Mouse (Mus musculus) liver, embryonic 12.5 days (tissue): ENCODE data around the gene Myocos. TPM values are rescaled to one million over a fixed set of nuclear protein-coding genes. Genes with fewer than 3 reads are reported as not detected.
A peak's percentile ranks its signal among the peaks of the same experiment; 100 is the strongest.

Experiments
- ATAC-seq: fragments of 200-750 bp; cut with Nextera tagmentation; 2 replicates; pipeline ENCODE4 v1.8.0; 2017; ENCODE audit warnings: moderate number of reproducible peaks, mild to moderate bottlenecking, moderate library complexity
- H3K27ac ChIP-seq: fragments of 300-500 bp; sonication (generic); 2 replicates; pipeline ENCODE4 v1.5.1; 2016; ENCODE audit warnings: mild to moderate bottlenecking
- H3K27me3 ChIP-seq: fragments of 300-500 bp; sonication (generic); replicated peaks from 2 replicates; pipeline ENCODE4 v1.6.1; 2016; ENCODE audit warnings: mild to moderate bottlenecking, moderate library complexity
- H3K36me3 ChIP-seq: fragments of 300-500 bp; sonication (generic); 2 replicates; pipeline ENCODE4 v1.6.1; 2016; ENCODE audit warnings: mild to moderate bottlenecking, moderate library complexity
- H3K4me1 ChIP-seq: fragments of 300-500 bp; sonication (generic); 2 replicates; pipeline ENCODE4 v1.6.1; 2016
- H3K4me2 ChIP-seq: fragments of 300-500 bp; sonication (generic); 2 replicates; pipeline ENCODE4 v1.6.1; 2016; ENCODE audit warnings: mild to moderate bottlenecking, moderate library complexity
- H3K4me3 ChIP-seq: fragments of 300-500 bp; sonication (generic); 2 replicates; pipeline ENCODE4 v1.5.1; 2016; ENCODE audit warnings: mild to moderate bottlenecking, moderate library complexity
- H3K9ac ChIP-seq: fragments of 300-500 bp; sonication (generic); 2 replicates; pipeline ENCODE4 v1.6.1; 2016; ENCODE audit warnings: mild to moderate bottlenecking, moderate library complexity
- H3K9me3 ChIP-seq: fragments of 300-500 bp; sonication (generic); replicated peaks from 2 replicates; pipeline ENCODE4 v1.6.1; 2016; ENCODE audit warnings: mild to moderate bottlenecking, moderate library complexity
- WGBS: fragments of 180-500 bp; shearing (Covaris S2); methylation state at CpG from one replicate; pipeline ENCODE4 v1.1.7; 2016; ENCODE audit not compliant: insufficient replicate concordance; 5-methylcytosine and 5-hydroxymethylcytosine counted together
- microRNA-seq: library from miRNA; unstranded; fragments of <30 nt; microRNA quantifications from one replicate; pipeline ENCODE4, GENCODE M21; 2017
- polyA plus RNA-seq: library from polyadenylated mRNA; unstranded; fragments of >200 nt; fragmentation: Nextera tagmentation; extraction: Ambion mirVana; gene quantifications from 2 replicates; pipeline ENCODE4 v1.2.1, GENCODE M21; 2016

Gene Myocos
- polyA plus RNA-seq, 1 experiment from 2014 or later, result not detected

- no peak overlapping the region for H3K4me3 ChIP-seq
- no peaks in the 10 kb centered on the region for H3K9me3 ChIP-seq
- H3K27ac ChIP-seq, result no peak overlapping the region
- WGBS, result 55% methylated on average over 9 of the region's 9 CpGs
- no peaks in the 10 kb centered on the region for H3K4me1 ChIP-seq
- no peak overlapping the region for H3K9ac ChIP-seq
- no peaks in the 10 kb centered on the region for H3K27me3 ChIP-seq
- no peaks in the 10 kb centered on the region for H3K36me3 ChIP-seq
- H3K4me2 ChIP-seq, result no peak overlapping the region
- ATAC-seq, result no peak
Measured at GRCm38 (mm10) chr1:162609633-162610250, 48.3 kb downstream of the Myocos start.

DNA sequence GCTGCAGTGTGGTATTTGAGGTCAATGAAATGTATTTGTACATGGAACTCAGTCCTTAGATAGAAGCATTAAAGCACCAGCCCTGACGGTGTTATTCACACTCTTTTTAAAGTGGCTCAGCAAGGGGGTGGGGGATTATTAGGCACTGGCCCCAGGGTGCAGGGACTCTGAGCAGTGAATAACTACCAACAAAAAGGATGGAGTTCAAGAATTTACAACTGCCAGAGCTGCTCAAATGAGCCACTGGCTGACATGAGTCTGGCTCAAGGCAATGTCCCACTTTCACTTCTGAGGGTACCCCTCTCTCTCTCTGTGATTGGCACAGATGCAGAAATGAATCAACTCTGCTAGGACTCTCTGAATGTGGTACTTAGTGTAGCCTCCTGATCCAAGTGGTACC, 49.9 kb downstream of the Myocos start:
- H3K36me3 ChIP-seq, result no peaks in the 10 kb centered on the region
- ATAC-seq, result no peak
- WGBS, result 31% methylated on average over 1 of the region's 1 CpGs
- H3K9ac ChIP-seq, result no peak overlapping the region
- no peaks in the 10 kb centered on the region for H3K27me3 ChIP-seq
- no peak overlapping the region for H3K4me2 ChIP-seq
- H3K27ac ChIP-seq, result no peak overlapping the region
- no peaks in the 10 kb centered on the region for H3K4me1 ChIP-seq
- H3K4me3 ChIP-seq, result no peak overlapping the region
- H3K9me3 ChIP-seq, result no peaks in the 10 kb centered on the region

GRCm38 (mm10) chr1:162601288-162601687, 56.7 kb downstream of the Myocos start:
- no peak overlapping the region for H3K9ac ChIP-seq
- no peak for ATAC-seq
- no peaks in the 10 kb centered on the region for H3K9me3 ChIP-seq
- H3K4me1 ChIP-seq, result peaks cover 14% of the 10 kb centered on the region
- WGBS, result 72% methylated on average over 4 of the region's 4 CpGs
- H3K4me3 ChIP-seq, result no peak overlapping the region
- H3K27me3 ChIP-seq, result no peaks in the 10 kb centered on the region
- no peak overlapping the region for H3K27ac ChIP-seq
- no peak overlapping the region for H3K4me2 ChIP-seq
- peaks cover 18% of the 10 kb centered on the region for H3K36me3 ChIP-seq

GRCm38 (mm10) chr1:162599617-162600016, 58.4 kb downstream of the Myocos start:
- Histone ChIP-seq H3K4me1 (peaks cover 14% of the 10 kb centered on the region), H3K9me3 (no peaks in the 10 kb centered on the region), H3K4me2 (no peak overlapping the region), H3K9ac (no peak overlapping the region), H3K27me3 (no peaks in the 10 kb centered on the region), H3K27ac (no peak overlapping the region), H3K36me3 (peaks cover 24% of the 10 kb centered on the region), H3K4me3 (no peak overlapping the region)
- WGBS, result 83% methylated on average over 5 of the region's 5 CpGs
- no peak for ATAC-seq

GRCm38 (mm10) chr1:162597379-162598102, 60.5 kb downstream of the Myocos start:
- Histone ChIP-seq H3K4me3 (no peak overlapping the region), H3K27ac (no peak overlapping the region), H3K36me3 (peaks cover 24% of the 10 kb centered on the region), H3K4me1 (peaks cover 14% of the 10 kb centered on the region), H3K9ac (no peak overlapping the region), H3K4me2 (no peak overlapping the region), H3K27me3 (no peaks in the 10 kb centered on the region), H3K9me3 (no peaks in the 10 kb centered on the region)
- WGBS, result 44% methylated on average over 3 of the region's 3 CpGs
- ATAC-seq, result peak; percentile 70

Small RNAs within 50 kb of the gene (microRNA-seq; reads per million reads assigned to microRNA genes)
- not detected for gene Gm27616

Other genes starting within 250 kb of the Myocos start
- gene Dnm3, start 180.2 kb downstream of the Myocos start, polyA plus RNA-seq, result 1.1 and 1.6 TPM in 2 replicates
- gene Mettl13, start 109.7 kb downstream of the Myocos start, polyA plus RNA-seq, result 20.9 and 22.7 TPM in 2 replicates
- 19.6 and 19.7 TPM in 2 replicates for gene Vamp4, start 87.7 kb downstream of the Myocos start, polyA plus RNA-seq
- gene Myoc, start 19.1 kb downstream of the Myocos start, polyA plus RNA-seq, result not detected in 2 replicates
- gene Prrc2c, start 82.3 kb upstream of the Myocos start, polyA plus RNA-seq, result 63.0 and 68.1 TPM in 2 replicates
- 0.67 and 0.79 TPM in 2 replicates for gene Fmo4, start 155.8 kb upstream of the Myocos start, polyA plus RNA-seq
- gene Fmo1, start 208.4 kb upstream of the Myocos start, polyA plus RNA-seq, result 3.8 and 4.8 TPM in 2 replicates
- 0.07 and 0.11 TPM in 2 replicates for gene Fmo2, start 240.5 kb upstream of the Myocos start, polyA plus RNA-seq